ENCODE assay signal across 8 mouse cellular contexts in genomic region chrX:103477507-103477906, GRCm38 (mm10). TPM values are rescaled to one million over a fixed set of nuclear protein-coding genes. Genes with fewer than 3 reads are reported as not detected.
DNase-seq lines count a peak whose midpoint lies in the region; TF ChIP-seq lines count a peak whose summit lies in the region.

No protein-coding gene starts in this region.

- H3K4me3 ChIP-seq in bone marrow macrophage, adult 2 months (ENCODE audit: insufficient read depth, low read length) = no peak overlapping the region
- H3K4me3 ChIP-seq in erythroblast, embryonic 14.5 days (replicated peaks) = peak overlapping the region; percentile 3
- no peak overlapping the region for H3K4me3 ChIP-seq in layer of hippocampus, adult 2 months

- H3K36me3 ChIP-seq in erythroblast, embryonic 14.5 days (ENCODE audit: control insufficient read depth) = peaks cover 22% of the 10 kb centered on the region

- TF ChIP-seq CTCF in bone marrow macrophage, adult 2 months (IDR thresholded peaks at IDR 0.05; ENCODE audit: low read depth, low read length) = peak; percentile 31; the same call in 1 of the 2 replicates
- TF ChIP-seq CTCF in layer of hippocampus, adult 2 months (conservative IDR thresholded peaks at IDR 0.05) = peak; percentile 83

- H3K9me3 ChIP-seq in erythroblast, embryonic 14.5 days (ENCODE audit: control insufficient read depth, low read length) = peaks cover 14% of the 10 kb centered on the region

- H3K27ac ChIP-seq in bone marrow macrophage, adult 2 months (ENCODE audit: insufficient read depth, low read depth, low read length) = no peak overlapping the region
- H3K27ac ChIP-seq in layer of hippocampus, adult 2 months = no peak overlapping the region

- H3K4me1 ChIP-seq in bone marrow macrophage, adult 2 months (ENCODE audit: control insufficient read depth, insufficient read depth, low read length) = no peaks in the 10 kb centered on the region
- peaks cover 3% of the 10 kb centered on the region for H3K4me1 ChIP-seq in erythroblast, embryonic 14.5 days (ENCODE audit: control insufficient read depth)

- H3K27me3 ChIP-seq in erythroblast, embryonic 14.5 days (ENCODE audit: control insufficient read depth) = no peaks in the 10 kb centered on the region

- intact Hi-C loops in heart, postnatal 10 days (cut with DNase I) = no loop called here

- TF ChIP-seq POLR2A in bone marrow macrophage, adult 2 months (IDR thresholded peaks at IDR 0.05; ENCODE audit: borderline replicate concordance, low read depth, low read length) = no peak

- DNase-seq in MEL-GATA-1-ER (ENCODE audit: extremely low read depth, low read depth) = peak; percentile 60
- peak; percentile 43 to 62 for DNase-seq in heart, postnatal 10 days
- DNase-seq in layer of hippocampus, adult 2 months (ENCODE audit: low spot score in 2 of 2) = peak; percentile 32 to 50
- peak; percentile 86 for DNase-seq in lung, postnatal 36 days
- peak; percentile 58 for DNase-seq in retina, postnatal 7 days (ENCODE audit: low read depth, low spot score)
- peak; percentile 17 to 65 for DNase-seq in urinary bladder, postnatal 4 days (ENCODE audit: low spot score in 2 of 2)

RNA-seq across cellular contexts. Expression of gene Gm26992, which starts 55.7 kb away (rescaled TPM):
- polyA plus RNA-seq in bone marrow macrophage, adult 2 months (2012; ENCODE audit: insufficient read depth, insufficient read length, missing spikeins) = not detected in 2 replicates
- polyA plus RNA-seq in erythroblast, embryonic 14.5 days (2012) = not detected in 2 replicates
- not detected for total RNA-seq in heart, postnatal 10 days (2021)
- total RNA-seq in layer of hippocampus, adult 2 months (2021) = not detected
